Mouse (Mus musculus) lung, adult 2 months (tissue): ENCODE data around the gene Gpc6.

Experiments used
- CTCF ChIP-seq: fragments of 200-500 bp; IDR thresholded peaks from 2 replicates; pipeline ENCODE4 v1.5.1; 2011; ENCODE audit warnings: mild to moderate bottlenecking, low read length, control low read depth; ENCODE audit not compliant: insufficient read depth
- POLR2A ChIP-seq: fragments of 200-500 bp; IDR thresholded peaks from 2 replicates; pipeline ENCODE4 v1.6.1; 2011; ENCODE audit warnings: low read depth, mild to moderate bottlenecking, control low read depth, low read length, borderline replicate concordance; ENCODE audit errors: extremely low read depth

DNA sequence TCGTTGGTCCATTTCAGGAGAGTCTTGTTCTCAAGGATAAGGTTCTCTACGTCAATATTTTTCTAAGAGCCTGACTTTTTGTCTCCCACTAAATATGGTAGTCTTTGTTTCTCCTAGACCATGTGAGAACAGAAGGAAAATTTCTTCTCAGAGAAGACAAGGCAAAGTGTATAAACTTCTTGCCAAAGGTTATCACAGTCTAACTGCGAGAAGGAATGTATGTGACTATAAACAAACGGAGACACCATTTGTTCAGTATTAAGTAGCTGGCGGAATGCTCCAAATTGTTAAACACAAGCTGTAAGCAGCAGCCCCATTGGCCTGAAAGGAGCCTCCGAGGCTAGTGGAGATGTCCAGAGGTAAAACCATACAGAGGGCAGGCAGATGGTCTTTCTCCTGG is 454.9 kb downstream of the Gpc6 start:
- TF ChIP-seq POLR2A (no peak), CTCF (no peak)
